Mouse (Mus musculus): Measurements from ENCODE around the gene Tmed2. TPM values are rescaled to one million over a fixed set of nuclear protein-coding genes. Genes with fewer than 3 reads are reported as not detected.
A peak's percentile ranks its signal among the peaks of the same experiment; 100 is the strongest.
"Not testable (repeated sequence)": the region's sequence is repeated elsewhere in the genome, so short reads cannot be mapped to it uniquely, and the experiment has no call there.

Tmed2 gene
- polyA plus RNA-seq, 1 experiment: 131 TPM

- Histone ChIP-seq H3ac (ENCODE audit: control insufficient read depth, insufficient read length) (no peak overlapping the region), H3K27me3 (ENCODE audit: control insufficient read depth, insufficient read depth, insufficient read length) (no peaks in the 10 kb centered on the region), H3K4me3 (no peak overlapping the region), H3K79me2 (ENCODE audit: control insufficient read depth, insufficient read depth) (peaks cover 29% of the 10 kb centered on the region), H3K36me3 (ENCODE audit: control insufficient read depth, insufficient read depth) (no peaks in the 10 kb centered on the region), H3K4me2 (ENCODE audit: low read depth) (no peak overlapping the region)
- TF ChIP-seq MAX (IDR thresholded peaks at IDR 0.05; ENCODE audit: low read depth) (no peak), POLR2AphosphoS2 (IDR thresholded peaks at IDR 0.05; ENCODE audit: insufficient read length, low read depth) (no peak), CEBPB (IDR thresholded peaks at IDR 0.05; ENCODE audit: insufficient read depth, poor library complexity, severe bottlenecking) (no peak), SRF (IDR thresholded peaks at IDR 0.05; ENCODE audit: control insufficient read depth, insufficient read length, low read depth) (no peak), E2F4 (IDR thresholded peaks at IDR 0.05; ENCODE audit: insufficient read depth) (no peak), POLR2A (IDR thresholded peaks at IDR 0.05; ENCODE audit: insufficient read length, low read depth) (no peak), MYOD1 (IDR thresholded peaks at IDR 0.05; ENCODE audit: control insufficient read depth in 1 of 3, insufficient read length in 2 of 3, low read depth in 2 of 3) (no peak), TCF3 (IDR thresholded peaks at IDR 0.05; ENCODE audit: insufficient read length, low read depth) (no peak), REST (IDR thresholded peaks at IDR 0.05; ENCODE audit: insufficient read depth, insufficient read length) (no peak), USF1 (IDR thresholded peaks at IDR 0.05; ENCODE audit: low read depth) (no peak)
Observed at GRCm38 (mm10) chr5:124582515-124582914, 42.0 kb downstream of the Tmed2 start.

- Histone ChIP-seq H3K4me3 (no peak overlapping the region), H3K36me3 (ENCODE audit: control insufficient read depth, insufficient read depth) (peaks cover 15% of the 10 kb centered on the region), H3K27me3 (ENCODE audit: control insufficient read depth, insufficient read depth, insufficient read length) (no peaks in the 10 kb centered on the region), H3K4me2 (ENCODE audit: low read depth) (no peak overlapping the region), H3K79me2 (ENCODE audit: control insufficient read depth, insufficient read depth) (no peaks in the 10 kb centered on the region), H3ac (ENCODE audit: control insufficient read depth, insufficient read length) (no peak overlapping the region)
- TF ChIP-seq MYOG (IDR thresholded peaks at IDR 0.05; ENCODE audit: control insufficient read depth in 1 of 3, insufficient read depth in 1 of 3, insufficient read length in 2 of 3, low read depth in 2 of 3) (no peak), MYOD1 (IDR thresholded peaks at IDR 0.05; ENCODE audit: control insufficient read depth in 1 of 3, insufficient read length in 2 of 3, low read depth in 2 of 3) (no peak), USF1 (IDR thresholded peaks at IDR 0.05; ENCODE audit: low read depth) (no peak), MAX (IDR thresholded peaks at IDR 0.05; ENCODE audit: low read depth) (no peak), TCF12 (IDR thresholded peaks at IDR 0.05; ENCODE audit: insufficient read depth, poor library complexity, severe bottlenecking) (no peak), POLR2A (IDR thresholded peaks at IDR 0.05; ENCODE audit: insufficient read length, low read depth) (no peak), SRF (IDR thresholded peaks at IDR 0.05; ENCODE audit: control insufficient read depth, insufficient read length, low read depth) (no peak), E2F4 (IDR thresholded peaks at IDR 0.05; ENCODE audit: insufficient read depth) (no peak), REST (IDR thresholded peaks at IDR 0.05; ENCODE audit: insufficient read depth, insufficient read length) (no peak), CEBPB (IDR thresholded peaks at IDR 0.05; ENCODE audit: insufficient read depth, poor library complexity, severe bottlenecking) (no peak), TCF3 (IDR thresholded peaks at IDR 0.05; ENCODE audit: insufficient read length, low read depth) (no peak), POLR2AphosphoS2 (IDR thresholded peaks at IDR 0.05; ENCODE audit: insufficient read length, low read depth) (no peak)
Observed at GRCm38 (mm10) chr5:124592768-124593167, 52.3 kb downstream of the Tmed2 start.

- peaks cover 3% of the 10 kb centered on the region for H3K36me3 ChIP-seq (ENCODE audit: control insufficient read depth, insufficient read depth)
- H3K79me2 ChIP-seq (ENCODE audit: control insufficient read depth, insufficient read depth): no peaks in the 10 kb centered on the region
Observed at GRCm38 (mm10) chr5:124598224-124599174, 58.0 kb downstream of the Tmed2 start.

GRCm38 (mm10) chr5:124599726-124600125 lies 59.2 kb downstream of the Tmed2 start:
- H3ac ChIP-seq (ENCODE audit: control insufficient read depth, insufficient read length); H3K79me2 ChIP-seq (ENCODE audit: control insufficient read depth, insufficient read depth); H3K4me3 ChIP-seq; H3K27me3 ChIP-seq (ENCODE audit: control insufficient read depth, insufficient read depth, insufficient read length); H3K36me3 ChIP-seq (ENCODE audit: control insufficient read depth, insufficient read depth); H3K4me2 ChIP-seq (ENCODE audit: low read depth): not testable (repeated sequence)

More at GRCm38 (mm10) chr5:124598224-124599174, 58.0 kb downstream of the Tmed2 start:
- H3K4me3 ChIP-seq: peak overlapping the region; percentile 22
- no peak overlapping the region for H3ac ChIP-seq (ENCODE audit: control insufficient read depth, insufficient read length)
- H3K4me2 ChIP-seq (ENCODE audit: low read depth): peak overlapping the region; percentile 94
- H3K27me3 ChIP-seq (ENCODE audit: control insufficient read depth, insufficient read depth, insufficient read length): no peaks in the 10 kb centered on the region
- no peak for TF ChIP-seq SRF (IDR thresholded peaks at IDR 0.05; ENCODE audit: control insufficient read depth, insufficient read length, low read depth)
- TF ChIP-seq POLR2A (IDR thresholded peaks at IDR 0.05; ENCODE audit: insufficient read length, low read depth): no peak
- TF ChIP-seq POLR2AphosphoS2 (IDR thresholded peaks at IDR 0.05; ENCODE audit: insufficient read length, low read depth): no peak

Other genes starting within 250 kb of the Tmed2 start
- gene Mphosph9, start 212.7 kb upstream of the Tmed2 start, polyA plus RNA-seq (2012; fragmentation: generic; extraction: Trizol): 2.4 TPM
- gene 2810006K23Rik, start 212.6 kb upstream of the Tmed2 start, polyA plus RNA-seq (2012; fragmentation: generic; extraction: Trizol): 7.2 TPM
- gene Cdk2ap1, start 177.6 kb upstream of the Tmed2 start, polyA plus RNA-seq (2012; fragmentation: generic; extraction: Trizol): 236 TPM
- gene Sbno1, start 114.7 kb upstream of the Tmed2 start, polyA plus RNA-seq (2012; fragmentation: generic; extraction: Trizol): 11.3 TPM
- gene Kmt5a, start 100.8 kb upstream of the Tmed2 start, polyA plus RNA-seq (2012; fragmentation: generic; extraction: Trizol): 58.0 TPM
- 22.3 TPM for gene Rilpl2, start 62.3 kb upstream of the Tmed2 start, polyA plus RNA-seq (2012; fragmentation: generic; extraction: Trizol)
- gene Snrnp35, start 57.6 kb upstream of the Tmed2 start, polyA plus RNA-seq (2012; fragmentation: generic; extraction: Trizol): 18.9 TPM
- 43.1 TPM for gene Rilpl1, start 9.3 kb upstream of the Tmed2 start, polyA plus RNA-seq (2012; fragmentation: generic; extraction: Trizol)
- 5.3 TPM for gene Ddx55, start 12.2 kb downstream of the Tmed2 start, polyA plus RNA-seq (2012; fragmentation: generic; extraction: Trizol)
- gene Eif2b1, start 38.4 kb downstream of the Tmed2 start, polyA plus RNA-seq (2012; fragmentation: generic; extraction: Trizol): 37.6 TPM
- gene Gtf2h3, start 38.4 kb downstream of the Tmed2 start, polyA plus RNA-seq (2012; fragmentation: generic; extraction: Trizol): 25.3 TPM
- gene Atp6v0a2, start 87.9 kb downstream of the Tmed2 start, polyA plus RNA-seq (2012; fragmentation: generic; extraction: Trizol): 31.8 TPM
- 0.08 TPM for gene Dnah10, start 184.4 kb downstream of the Tmed2 start, polyA plus RNA-seq (2012; fragmentation: generic; extraction: Trizol)

Data from myocyte (in vitro differentiated cells).